Mouse (Mus musculus): ENCODE results near the gene Gata5. TPM values are rescaled to one million over a fixed set of nuclear protein-coding genes. Genes with fewer than 3 reads are reported as not detected.

Gata5 gene
- total RNA-seq, 2 experiments from 2014 or later: not detected

GRCm38 (mm10) chr2:180341229-180341628 is 6.7 kb upstream of the Gata5 start:
- Histone ChIP-seq H3K27ac (no peak overlapping the region), H3K4me3 (no peak overlapping the region)
- DNase-seq: no peak
- intact Hi-C loops (cut with DNase I): no loop called here
- TF ChIP-seq CTCF (IDR thresholded peaks at IDR 0.05): no peak

DNA sequence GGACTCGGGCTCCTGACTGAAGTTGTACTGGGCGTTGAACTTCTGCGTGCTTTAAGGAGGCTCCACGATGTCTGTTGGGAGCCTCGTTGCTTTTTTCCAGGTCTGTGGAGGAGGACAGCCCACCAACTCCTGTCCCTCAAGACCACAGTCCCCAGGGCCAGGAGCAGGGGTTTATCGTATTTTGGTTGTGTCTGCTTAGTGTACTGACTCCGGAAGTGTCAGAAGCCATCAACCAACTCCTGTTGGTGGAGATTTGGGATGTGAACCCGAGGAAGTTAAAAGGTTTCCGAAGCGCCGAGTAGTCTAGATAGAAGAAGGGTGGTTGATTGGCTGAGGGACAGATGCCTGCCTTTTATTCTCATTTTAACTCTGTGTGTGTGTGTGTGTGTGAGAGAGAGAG is 5.4 kb upstream of the Gata5 start:
- no peak for DNase-seq
- no peak overlapping the region for H3K4me3 ChIP-seq
- H3K27ac ChIP-seq: no peak overlapping the region
- intact Hi-C loops (cut with DNase I): no loop called here
- no peak for TF ChIP-seq CTCF (IDR thresholded peaks at IDR 0.05)

DNA sequence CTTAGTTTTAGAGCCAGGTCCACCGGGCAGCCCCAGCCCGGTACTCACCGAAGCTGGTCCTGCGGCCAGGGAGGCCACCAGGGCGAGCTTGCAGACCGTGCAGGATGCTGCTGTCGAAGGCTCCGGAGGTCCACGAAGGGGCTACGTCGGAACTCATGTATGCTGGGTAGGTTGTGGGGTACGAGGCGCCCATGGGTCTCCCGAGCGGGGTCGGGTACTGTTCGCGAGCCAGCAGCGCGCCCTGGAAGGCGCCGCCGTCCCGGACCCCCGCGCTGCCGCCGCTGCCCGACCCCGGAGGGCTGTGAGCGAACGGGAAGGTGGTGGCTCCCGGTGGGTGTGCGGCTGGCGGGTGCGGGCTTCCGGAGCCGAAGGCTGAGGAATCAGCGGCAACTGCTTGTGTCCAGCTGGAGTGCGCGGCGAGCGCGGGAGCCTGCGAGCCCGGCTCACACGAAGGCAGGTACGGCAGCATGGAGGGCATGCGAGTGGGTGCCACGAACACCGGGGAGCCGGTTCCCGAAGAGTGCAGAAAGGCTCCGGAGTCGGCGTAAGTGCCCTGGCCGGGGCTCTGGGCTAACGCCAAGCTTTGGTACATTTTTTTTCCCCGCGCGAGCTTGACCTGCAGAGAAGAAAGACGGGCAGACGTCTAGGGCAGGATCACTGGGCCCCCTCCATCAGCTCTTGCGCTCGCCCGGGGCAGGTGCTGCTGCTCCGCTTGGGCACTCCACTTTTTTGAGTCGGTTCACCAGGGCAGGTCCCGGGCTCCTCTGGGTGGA is 535 bp downstream of the Gata5 start:
- TF ChIP-seq CTCF (IDR thresholded peaks at IDR 0.05): no peak
- intact Hi-C loops (cut with DNase I): no loop called here
- H3K27ac ChIP-seq: no peak overlapping the region
- H3K4me3 ChIP-seq: peak overlapping the region; percentile 57
- no peak for DNase-seq

GRCm38 (mm10) chr2:180329466-180329865 is 5.0 kb downstream of the Gata5 start:
- no peak for TF ChIP-seq CTCF (IDR thresholded peaks at IDR 0.05)
- Histone ChIP-seq H3K27ac (no peak overlapping the region), H3K4me3 (no peak overlapping the region)
- no peak for DNase-seq
- intact Hi-C loops (cut with DNase I): no loop called here

DNA sequence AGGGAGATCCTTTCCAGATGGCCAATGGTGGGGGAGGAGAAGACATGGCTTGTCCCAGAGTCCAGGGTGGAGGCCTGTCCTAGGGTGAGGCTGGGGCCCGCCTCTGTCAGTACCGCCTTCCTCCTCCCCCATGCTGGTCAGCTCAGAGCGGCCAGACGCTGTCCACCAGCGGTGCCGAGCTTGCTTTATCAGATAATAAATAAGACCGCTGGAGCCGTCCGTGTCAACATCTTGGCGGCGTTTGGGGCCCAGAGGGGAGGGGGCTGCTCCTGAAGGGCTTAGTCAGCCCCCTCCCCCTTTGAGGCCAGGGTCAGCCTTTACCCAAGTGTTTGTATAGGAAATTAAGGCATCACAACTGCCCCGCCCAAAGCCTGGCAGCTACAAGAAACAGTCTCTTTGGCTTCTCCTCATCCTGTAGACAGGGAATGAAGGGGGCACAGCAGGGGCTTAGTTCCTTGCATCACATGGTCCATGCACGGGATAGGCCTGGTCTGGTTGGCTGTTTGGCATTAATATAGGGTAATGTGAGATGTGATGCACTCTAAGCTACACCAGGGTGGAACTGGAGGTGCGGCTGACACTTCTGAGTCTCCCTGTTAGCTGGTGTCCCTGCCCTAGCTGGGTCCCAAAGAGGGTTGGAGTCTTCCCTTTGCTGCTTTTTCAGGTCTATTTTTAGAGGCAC is 11.7 kb downstream of the Gata5 start:
- DNase-seq: no peak
- intact Hi-C loops (cut with DNase I): no loop called here
- no peak for TF ChIP-seq CTCF (IDR thresholded peaks at IDR 0.05)
- no peak overlapping the region for H3K27ac ChIP-seq
- no peak overlapping the region for H3K4me3 ChIP-seq

GRCm38 (mm10) chr2:180320216-180320615 is 14.3 kb downstream of the Gata5 start:
- intact Hi-C loops (cut with DNase I): no loop called here
- no peak for TF ChIP-seq CTCF (IDR thresholded peaks at IDR 0.05)
- no peak overlapping the region for H3K27ac ChIP-seq
- DNase-seq: no peak
- no peak overlapping the region for H3K4me3 ChIP-seq

GRCm38 (mm10) chr2:180317591-180317990 is 16.9 kb downstream of the Gata5 start:
- TF ChIP-seq CTCF (IDR thresholded peaks at IDR 0.05): no peak
- H3K4me3 ChIP-seq: no peak overlapping the region
- no peak overlapping the region for H3K27ac ChIP-seq
- no peak for DNase-seq
- intact Hi-C loops (cut with DNase I): no loop called here

DNA sequence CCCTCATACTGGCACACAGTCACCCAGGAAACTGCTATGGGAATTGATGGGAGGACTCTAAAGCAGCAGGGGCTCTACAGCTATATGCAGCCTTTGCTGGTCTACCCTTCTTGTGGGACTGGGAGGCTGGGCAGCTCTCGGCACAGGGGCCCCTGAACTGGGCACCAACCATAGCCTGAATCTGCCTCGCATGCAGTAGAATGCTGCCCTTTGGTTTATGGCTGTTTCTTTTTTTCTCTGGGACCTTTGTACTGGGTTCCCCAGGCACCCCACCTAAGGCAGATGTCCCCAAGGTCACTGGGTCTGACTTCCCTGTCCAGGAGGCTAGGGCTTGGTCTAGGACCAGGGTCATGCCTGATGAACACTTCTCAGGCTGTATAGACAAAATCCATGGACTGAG is 20.2 kb downstream of the Gata5 start:
- TF ChIP-seq CTCF (IDR thresholded peaks at IDR 0.05): no peak
- Histone ChIP-seq H3K27ac (no peak overlapping the region), H3K4me3 (no peak overlapping the region)
- intact Hi-C loops (cut with DNase I): no loop called here
- no peak for DNase-seq

DNA sequence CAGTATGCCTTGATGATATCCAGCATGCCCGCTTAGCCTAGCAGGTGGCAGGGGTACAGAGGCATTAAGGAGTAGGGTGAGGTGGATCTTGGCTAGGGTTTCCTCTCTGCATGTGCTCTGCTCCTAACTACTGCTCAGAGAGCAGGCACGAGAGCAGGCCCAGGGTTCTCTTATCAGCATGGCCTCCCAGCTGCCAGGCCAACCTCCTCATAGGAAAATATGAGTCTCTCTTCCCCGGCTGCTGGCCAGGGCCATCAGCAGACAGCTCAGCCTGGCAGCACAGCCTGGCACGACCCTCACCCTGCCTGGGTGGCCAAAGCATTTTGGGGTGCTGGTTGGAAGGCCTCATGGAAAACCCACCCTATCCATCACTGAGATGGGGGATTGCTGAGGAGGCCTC is 23.4 kb downstream of the Gata5 start:
- no peak for TF ChIP-seq CTCF (IDR thresholded peaks at IDR 0.05)
- H3K4me3 ChIP-seq: no peak overlapping the region
- no peak for DNase-seq
- no peak overlapping the region for H3K27ac ChIP-seq
- intact Hi-C loops (cut with DNase I): no loop called here

- intact Hi-C loops (cut with DNase I): no loop called here
Measured at GRCm38 (mm10) chr2:180307680-180308079, 26.8 kb downstream of the Gata5 start.

GRCm38 (mm10) chr2:180306423-180307168 is 27.9 kb downstream of the Gata5 start:
- intact Hi-C loops (cut with DNase I): no loop called here
- peak; percentile 85 for DNase-seq
- Histone ChIP-seq H3K4me3 (no peak overlapping the region), H3K27ac (peak overlapping the region; percentile 57)
- TF ChIP-seq CTCF (IDR thresholded peaks at IDR 0.05): no peak

More at GRCm38 (mm10) chr2:180307680-180308079, 26.8 kb downstream of the Gata5 start:
- TF ChIP-seq CTCF (IDR thresholded peaks at IDR 0.05): no peak
- no peak overlapping the region for H3K27ac ChIP-seq
- no peak for DNase-seq
- H3K4me3 ChIP-seq: no peak overlapping the region

DNA sequence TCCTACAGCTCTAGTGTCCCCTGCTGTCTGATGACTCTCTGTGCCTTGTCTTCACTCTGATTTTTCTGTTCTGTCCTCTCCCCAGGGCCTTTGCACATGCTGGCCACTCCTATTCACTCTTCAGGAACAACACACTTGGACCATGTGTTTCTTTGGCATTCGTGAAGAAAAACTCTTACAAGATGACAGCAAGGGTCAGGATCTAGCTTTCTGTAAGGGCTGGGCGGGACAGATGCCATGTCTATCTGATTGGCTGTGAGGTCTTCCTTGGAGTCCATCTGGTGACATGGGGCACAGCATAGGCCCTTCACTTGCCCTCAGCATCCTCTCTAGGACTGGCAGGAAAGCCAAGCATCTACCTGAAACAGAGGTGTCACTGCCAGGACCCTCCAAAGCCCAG is 28.5 kb downstream of the Gata5 start:
- intact Hi-C loops (cut with DNase I): no loop called here
- TF ChIP-seq CTCF (IDR thresholded peaks at IDR 0.05): no peak
- Histone ChIP-seq H3K4me3 (no peak overlapping the region), H3K27ac (peak overlapping the region; percentile 57; the same call in 1 of the 2 replicates)
- no peak for DNase-seq

DNA sequence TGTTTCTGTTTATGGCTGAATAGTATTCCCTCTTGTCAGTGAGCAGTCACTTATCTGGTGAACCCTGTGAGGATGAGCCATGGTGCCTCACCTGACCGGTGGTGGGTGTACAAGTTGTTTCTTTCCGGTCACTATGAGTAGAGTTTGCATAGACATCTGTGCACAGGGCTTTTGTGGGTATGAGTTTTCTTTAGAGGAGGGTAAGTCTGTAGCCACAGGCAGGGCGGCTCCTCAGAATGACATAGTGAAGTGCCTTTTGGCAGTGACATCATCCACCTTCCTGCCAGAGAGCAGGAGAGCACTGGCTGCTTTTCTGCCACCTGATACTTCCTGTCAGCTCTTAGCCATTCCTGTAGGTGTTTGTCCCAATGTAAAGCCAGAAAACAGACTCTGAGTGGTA is 29.0 kb downstream of the Gata5 start:
- Histone ChIP-seq H3K27ac (peak overlapping the region; percentile 57), H3K4me3 (no peak overlapping the region)
- peak; percentile 34 for DNase-seq
- TF ChIP-seq CTCF (IDR thresholded peaks at IDR 0.05): no peak
- intact Hi-C loops (cut with DNase I): no loop called here

Data from gastrocnemius, adult 2 months (tissue).